Mouse (Mus musculus) midbrain, embryonic 15.5 days (tissue): Measurements from ENCODE around the gene Exoc3. TPM values are rescaled to one million over a fixed set of nuclear protein-coding genes. Genes with fewer than 3 reads are reported as not detected.
A peak's percentile ranks its signal among the peaks of the same experiment; 100 is the strongest.

Experiments
- ATAC-seq: fragments of 200-750 bp; cut with Nextera tagmentation; replicated peaks from 2 replicates; pipeline ENCODE4 v1.8.0; 2017; ENCODE audit warnings: moderate TSS enrichment
- H3K27ac ChIP-seq: fragments of 300-500 bp; sonication (generic); 2 replicates; pipeline ENCODE4 v1.5.1; 2015; ENCODE audit warnings: mild to moderate bottlenecking, inconsistent platforms
- H3K27me3 ChIP-seq: fragments of 300-500 bp; sonication (generic); replicated peaks from 2 replicates; pipeline ENCODE4 v1.6.1; 2015; ENCODE audit warnings: inconsistent platforms
- H3K36me3 ChIP-seq: fragments of 300-500 bp; sonication (generic); replicated peaks from 2 replicates; pipeline ENCODE4 v1.6.1; 2015; ENCODE audit warnings: inconsistent platforms
- H3K4me1 ChIP-seq: fragments of 300-500 bp; sonication (generic); 2 replicates; pipeline ENCODE4 v1.6.1; 2015; ENCODE audit warnings: inconsistent platforms
- H3K4me2 ChIP-seq: fragments of 300-500 bp; sonication (generic); 2 replicates; pipeline ENCODE4 v1.6.1; 2015; ENCODE audit warnings: inconsistent platforms, mild to moderate bottlenecking, moderate library complexity
- H3K4me3 ChIP-seq: fragments of 300-500 bp; sonication (generic); 2 replicates; pipeline ENCODE4 v1.5.1; 2015; ENCODE audit warnings: mild to moderate bottlenecking, inconsistent platforms
- H3K9ac ChIP-seq: fragments of 300-500 bp; sonication (generic); 2 replicates; pipeline ENCODE4 v1.6.1; 2015; ENCODE audit warnings: mild to moderate bottlenecking, inconsistent platforms
- H3K9me3 ChIP-seq: fragments of 300-500 bp; sonication (generic); 2 replicates; pipeline ENCODE4 v1.6.1; 2016; ENCODE audit warnings: inconsistent platforms
- WGBS: fragments of 180-500 bp; shearing (Covaris S2); methylation state at CpG from one replicate; pipeline ENCODE4 v1.1.7; 2015; ENCODE audit warnings: mixed read lengths; 5-methylcytosine and 5-hydroxymethylcytosine counted together
- polyA plus RNA-seq: library from polyadenylated mRNA; unstranded; fragments of >200 nt; fragmentation: Nextera tagmentation; extraction: Ambion mirVana; gene quantifications from 2 replicates; pipeline ENCODE4 v1.2.1, GENCODE M21; 2015

Gene Exoc3
- polyA plus RNA-seq: 128 and 145 TPM in 2 replicates

DNA sequence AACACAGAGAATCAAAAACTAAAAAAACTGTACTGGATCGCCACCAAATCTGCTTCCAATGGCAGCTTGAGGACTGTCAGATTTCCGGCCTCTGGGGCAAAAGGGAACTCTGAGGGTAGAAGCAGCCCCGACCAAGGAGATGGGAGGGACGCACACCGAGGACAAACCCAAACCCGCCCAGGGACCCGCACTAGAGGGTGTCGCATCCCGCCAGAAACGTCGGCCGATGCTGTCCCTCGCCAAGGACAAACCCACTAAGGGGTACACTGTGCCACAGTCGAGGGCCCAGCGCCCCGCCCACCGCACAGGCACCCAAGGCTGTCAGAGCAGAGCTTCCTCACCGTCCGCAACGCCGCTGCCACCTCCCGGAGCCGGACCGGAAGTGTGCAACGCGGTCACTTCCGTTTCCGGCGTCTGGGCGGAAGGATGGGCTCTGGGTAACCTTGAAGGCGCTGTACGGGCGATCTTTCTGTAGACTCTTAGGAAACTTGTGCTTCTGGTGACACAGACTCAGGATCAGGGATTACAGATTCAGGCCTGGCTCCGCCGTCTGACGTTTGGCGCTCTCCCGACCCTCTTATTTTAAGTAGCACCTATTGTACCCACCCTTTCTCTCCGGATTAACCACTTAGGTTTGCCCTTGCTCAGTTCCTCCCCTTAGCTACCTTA is at the start of gene Exoc3:
Exoc3 (minus strand) TSS at position 416 of the 669 bp plus-strand sequence.
- Histone ChIP-seq H3K4me2 (peak within 1 kb of the TSS; percentile 81), H3K4me3 (peak within 1 kb of the TSS; percentile 93), H3K9ac (peak within 1 kb of the TSS; percentile 98), H3K27ac (peak within 1 kb of the TSS; percentile 88), H3K4me1 (peaks cover 36% of the 10 kb centered on the region), H3K36me3 (peaks cover 9% of the 10 kb centered on the region; the same call in 1 of the 2 replicates), H3K27me3 (no peaks in the 10 kb centered on the region), H3K9me3 (no peaks in the 10 kb centered on the region)
- under 1% methylated on average over 39 of the region's 39 CpGs for WGBS
- ATAC-seq: peak; percentile 99

DNA sequence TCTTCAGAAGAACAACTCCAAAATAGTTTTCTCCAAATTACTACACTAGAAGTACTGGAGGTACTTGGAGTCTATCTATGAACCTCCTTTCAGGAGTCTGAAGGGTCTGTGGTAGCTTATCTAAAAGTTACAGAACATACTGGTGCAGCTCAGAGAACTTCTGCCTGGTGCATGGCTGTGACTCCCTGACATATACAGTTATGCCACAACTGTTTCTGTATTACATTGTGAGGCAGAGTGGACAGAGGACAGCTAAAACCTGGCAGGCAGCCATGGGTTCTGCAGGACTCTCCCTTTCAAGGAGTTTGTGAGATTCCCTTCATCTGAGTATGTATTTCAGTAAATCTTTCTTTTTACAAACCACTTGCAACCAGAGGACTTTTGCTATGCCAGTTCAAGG is 38.0 kb upstream of the Exoc3 start:
- ATAC-seq: no peak
- H3K27me3 ChIP-seq: no peaks in the 10 kb centered on the region

DNA sequence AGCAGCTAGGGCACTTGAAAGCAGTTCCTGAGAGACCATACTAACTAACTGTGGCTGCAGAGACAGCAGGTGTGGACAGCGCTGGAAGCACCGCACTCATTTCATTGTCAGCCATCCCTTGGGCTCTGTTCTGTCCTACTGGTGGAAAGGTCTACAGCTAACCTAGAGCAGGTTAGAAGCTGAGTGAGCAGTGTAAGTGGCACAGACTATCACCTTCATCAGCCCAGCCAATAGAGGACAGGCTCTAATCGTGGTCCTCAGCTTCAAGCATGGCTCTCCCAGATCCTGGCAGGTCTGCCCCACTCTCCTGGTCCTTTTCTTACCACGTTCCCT is 37.3 kb upstream of the Exoc3 start:
- WGBS: 47% methylated on average over 4 of the region's 4 CpGs
- ATAC-seq: peak; percentile 84
- Histone ChIP-seq H3K9ac (no peak overlapping the region), H3K4me3 (no peak overlapping the region), H3K4me2 (peak overlapping the region; percentile 40), H3K9me3 (no peaks in the 10 kb centered on the region), H3K27ac (no peak overlapping the region), H3K4me1 (peaks cover 9% of the 10 kb centered on the region), H3K36me3 (no peaks in the 10 kb centered on the region), H3K27me3 (no peaks in the 10 kb centered on the region)

More for the DNA sequence above, 38.0 kb upstream of the Exoc3 start:
- Histone ChIP-seq H3K9ac (no peak overlapping the region), H3K9me3 (no peaks in the 10 kb centered on the region), H3K4me3 (no peak overlapping the region), H3K4me2 (no peak overlapping the region), H3K4me1 (peaks cover 9% of the 10 kb centered on the region), H3K36me3 (no peaks in the 10 kb centered on the region), H3K27ac (no peak overlapping the region)

DNA sequence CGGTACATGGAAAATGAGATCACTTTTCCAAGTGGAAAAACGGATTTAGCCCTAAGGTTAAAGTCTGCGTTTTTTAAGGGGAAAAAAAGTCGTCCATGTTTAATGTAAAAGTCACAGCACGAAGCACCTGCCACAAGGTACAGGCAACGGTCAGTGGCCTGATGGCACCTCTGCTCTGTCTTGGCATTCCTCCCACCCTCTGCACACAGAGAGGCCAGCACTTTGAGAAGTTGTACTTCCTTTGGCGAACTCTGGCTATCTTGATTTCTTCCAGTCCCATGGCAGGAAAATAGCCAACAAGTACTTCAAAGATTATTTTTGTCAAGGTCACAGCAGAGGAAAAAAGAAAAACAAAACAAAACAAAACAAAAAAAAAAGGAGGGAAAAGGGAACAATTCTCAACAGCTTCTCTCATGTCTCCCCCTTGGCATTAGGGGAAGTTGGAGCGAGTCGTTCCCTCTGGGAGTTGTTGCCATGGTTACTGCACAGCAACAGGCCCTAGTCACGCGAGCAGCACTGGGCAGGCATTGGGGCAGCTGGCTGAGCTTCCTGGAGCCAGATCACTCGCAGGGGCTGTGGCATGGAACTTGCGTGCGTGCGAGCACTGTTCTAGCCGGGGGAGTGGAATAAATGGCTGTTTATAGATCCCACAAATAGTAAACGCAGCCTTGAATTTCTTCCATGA is 36.8 kb upstream of the Exoc3 start:
- peak; percentile 98 for ATAC-seq
- peak overlapping the region; percentile 40 for H3K4me2 ChIP-seq
- peaks cover 9% of the 10 kb centered on the region for H3K4me1 ChIP-seq
- H3K27me3 ChIP-seq: no peaks in the 10 kb centered on the region
- 21% methylated on average over 17 of the region's 17 CpGs for WGBS
- no peak overlapping the region for H3K4me3 ChIP-seq
- no peaks in the 10 kb centered on the region for H3K9me3 ChIP-seq
- no peak overlapping the region for H3K9ac ChIP-seq
- H3K27ac ChIP-seq: no peak overlapping the region
- H3K36me3 ChIP-seq: no peaks in the 10 kb centered on the region

DNA sequence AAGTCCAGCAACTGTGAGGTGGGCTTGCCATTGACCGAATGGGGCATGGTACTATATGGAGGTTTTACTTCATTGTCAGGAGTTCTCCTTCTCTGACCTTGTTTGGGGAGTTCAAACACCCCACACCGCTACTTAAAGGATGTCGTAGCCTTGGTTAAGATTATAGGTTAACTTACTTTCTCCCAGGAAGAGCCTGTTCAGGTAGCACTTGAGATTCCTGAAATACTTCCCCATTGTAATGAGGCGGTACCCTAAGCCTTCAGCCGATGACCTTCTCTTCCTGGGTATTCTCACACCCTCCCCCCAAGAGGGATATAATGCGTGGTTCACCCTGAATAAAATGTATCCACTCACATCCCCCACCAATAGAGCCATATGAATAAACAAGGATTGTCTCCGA is 29.0 kb upstream of the Exoc3 start:
- no peaks in the 10 kb centered on the region for H3K36me3 ChIP-seq
- 80% methylated on average over 7 of the region's 7 CpGs for WGBS
- H3K9me3 ChIP-seq: no peaks in the 10 kb centered on the region
- H3K27me3 ChIP-seq: no peaks in the 10 kb centered on the region
- no peak overlapping the region for H3K27ac ChIP-seq
- no peak for ATAC-seq
- no peak overlapping the region for H3K4me2 ChIP-seq
- no peak overlapping the region for H3K9ac ChIP-seq
- H3K4me1 ChIP-seq: no peaks in the 10 kb centered on the region
- no peak overlapping the region for H3K4me3 ChIP-seq

DNA sequence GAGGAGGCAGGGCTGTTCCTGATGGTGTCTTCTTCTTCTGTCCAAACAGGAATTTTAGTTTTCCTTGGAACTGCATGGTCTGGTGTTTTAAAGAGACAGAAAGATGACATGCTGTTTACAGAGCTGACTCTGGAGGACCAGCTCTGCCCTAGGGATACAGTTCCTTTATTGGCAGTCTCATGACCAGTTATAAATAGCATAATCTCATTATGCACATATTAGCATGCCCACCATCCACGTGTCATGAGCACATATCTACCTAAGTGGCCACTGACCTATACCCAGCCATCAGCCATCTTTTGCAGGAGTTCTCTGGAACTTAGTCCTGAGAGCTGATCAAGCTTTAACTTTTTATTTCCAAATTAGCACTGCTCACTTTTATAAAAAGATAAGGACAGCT is 12.1 kb upstream of the Exoc3 start:
- no peak overlapping the region for H3K4me2 ChIP-seq
- no peaks in the 10 kb centered on the region for H3K36me3 ChIP-seq
- no peak overlapping the region for H3K9ac ChIP-seq
- H3K27me3 ChIP-seq: no peaks in the 10 kb centered on the region
- 38% methylated on average over 1 of the region's 1 CpGs for WGBS
- no peak overlapping the region for H3K27ac ChIP-seq
- no peaks in the 10 kb centered on the region for H3K4me1 ChIP-seq
- no peak overlapping the region for H3K4me3 ChIP-seq
- ATAC-seq: no peak
- H3K9me3 ChIP-seq: no peaks in the 10 kb centered on the region

DNA sequence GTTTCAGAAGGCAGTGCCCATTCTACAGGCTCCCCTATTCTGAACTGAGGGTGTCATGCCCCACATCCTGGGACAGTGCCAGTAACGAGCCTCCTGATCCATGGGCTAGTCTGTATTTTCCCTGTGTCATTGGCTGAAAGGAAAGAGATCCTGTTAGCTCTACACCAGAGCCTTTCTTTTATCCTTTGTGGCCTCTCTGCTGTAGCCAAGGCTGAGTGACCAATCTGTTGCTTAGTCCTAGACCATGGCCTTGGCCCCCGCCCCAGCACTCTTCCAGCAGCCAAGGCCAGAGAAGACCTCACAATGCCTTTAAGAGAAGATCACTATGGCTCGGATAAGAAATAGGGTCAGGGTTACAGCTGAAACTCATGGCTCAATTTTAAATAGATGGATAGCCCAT is 9.9 kb upstream of the Exoc3 start:
- WGBS: 78% methylated on average over 3 of the region's 3 CpGs
- Histone ChIP-seq H3K4me2 (no peak overlapping the region), H3K9ac (no peak overlapping the region)

DNA sequence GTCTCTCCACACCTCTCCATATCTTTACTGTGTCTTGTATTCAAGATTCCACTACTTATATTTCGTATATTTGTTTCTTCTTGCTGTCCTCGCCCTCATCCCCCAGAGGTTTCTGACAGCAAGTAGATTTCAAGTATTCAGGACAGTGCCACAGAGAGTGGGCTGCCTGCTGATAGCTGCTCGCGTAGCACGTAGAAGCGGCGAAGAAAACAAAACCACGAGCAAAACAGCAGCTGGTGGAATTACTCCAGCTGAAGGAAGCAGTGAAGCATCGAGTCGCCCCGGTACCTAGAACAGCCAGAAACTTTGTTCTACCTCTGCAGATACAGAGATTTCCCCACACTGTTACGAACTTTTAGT is 434 bp upstream of the Exoc3 start:
- ATAC-seq: peak; percentile 66
- H3K4me1 ChIP-seq: peaks cover 36% of the 10 kb centered on the region

More for the DNA sequence above, 9.9 kb upstream of the Exoc3 start:
- no peak for ATAC-seq
- no peaks in the 10 kb centered on the region for H3K4me1 ChIP-seq
- no peaks in the 10 kb centered on the region for H3K36me3 ChIP-seq
- H3K4me3 ChIP-seq: no peak overlapping the region
- no peaks in the 10 kb centered on the region for H3K9me3 ChIP-seq
- H3K27ac ChIP-seq: no peak overlapping the region
- no peaks in the 10 kb centered on the region for H3K27me3 ChIP-seq

DNA sequence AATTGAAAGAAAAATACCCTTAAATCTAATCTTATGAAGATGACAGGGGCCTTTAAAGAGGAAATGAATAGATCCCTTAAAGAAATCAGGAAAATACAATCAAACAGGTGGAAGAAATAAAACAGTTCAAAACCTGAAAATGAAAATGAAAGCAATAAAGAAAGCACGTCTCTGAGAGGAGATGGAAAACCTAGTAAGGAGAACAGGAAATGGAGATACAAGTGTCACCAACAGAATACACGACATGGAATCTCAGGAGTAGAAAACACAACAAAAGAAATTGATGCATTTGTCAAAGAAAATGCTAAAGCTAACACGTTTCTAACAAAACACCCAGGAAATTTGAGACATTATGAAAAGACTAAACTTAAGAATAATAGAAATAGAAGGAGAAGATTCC is 12.1 kb downstream of the Exoc3 start:
- Histone ChIP-seq H3K9me3 (no peaks in the 10 kb centered on the region), H3K9ac (no peak overlapping the region), H3K4me2 (no peak overlapping the region), H3K27me3 (no peaks in the 10 kb centered on the region), H3K27ac (no peak overlapping the region), H3K4me3 (no peak overlapping the region), H3K4me1 (no peaks in the 10 kb centered on the region), H3K36me3 (peaks cover 39% of the 10 kb centered on the region)
- ATAC-seq: no peak
- 92% methylated on average over 3 of the region's 3 CpGs for WGBS

More for the DNA sequence above, 434 bp upstream of the Exoc3 start:
- peak overlapping the region; percentile 81 for H3K4me2 ChIP-seq
- no peaks in the 10 kb centered on the region for H3K9me3 ChIP-seq
- peaks cover 3% of the 10 kb centered on the region; the same call in 1 of the 2 replicates for H3K36me3 ChIP-seq
- H3K4me3 ChIP-seq: peak overlapping the region; percentile 93
- 13% methylated on average over 12 of the region's 12 CpGs for WGBS
- H3K27me3 ChIP-seq: no peaks in the 10 kb centered on the region
- H3K27ac ChIP-seq: peak overlapping the region; percentile 88
- H3K9ac ChIP-seq: peak overlapping the region; percentile 98

DNA sequence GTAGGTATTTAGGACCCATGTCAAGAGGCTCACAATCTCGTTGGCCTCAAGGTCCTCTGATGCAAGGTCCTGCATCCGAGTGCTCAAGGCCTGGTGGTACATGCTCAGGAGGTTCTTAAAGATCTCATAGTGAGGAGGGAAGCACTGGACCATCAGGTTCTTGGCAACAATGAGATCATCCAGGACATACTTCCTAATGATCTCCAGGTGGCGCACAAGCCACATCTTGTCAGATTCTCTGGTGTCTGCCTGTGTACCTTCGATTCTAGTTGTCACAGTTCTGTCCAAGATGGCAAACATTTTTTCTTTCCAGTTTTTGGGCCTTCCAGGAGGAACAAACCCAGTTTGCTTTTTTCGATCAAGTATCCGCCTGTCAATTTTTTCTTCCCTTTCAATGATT is 15.9 kb downstream of the Exoc3 start:
- WGBS: 86% methylated on average over 6 of the region's 6 CpGs
- ATAC-seq: no peak
- no peaks in the 10 kb centered on the region for H3K27me3 ChIP-seq
- H3K4me1 ChIP-seq: no peaks in the 10 kb centered on the region
- no peak overlapping the region for H3K27ac ChIP-seq
- H3K9me3 ChIP-seq: no peaks in the 10 kb centered on the region
- no peak overlapping the region for H3K4me3 ChIP-seq
- H3K4me2 ChIP-seq: no peak overlapping the region
- peaks cover 46% of the 10 kb centered on the region for H3K36me3 ChIP-seq
- no peak overlapping the region for H3K9ac ChIP-seq

DNA sequence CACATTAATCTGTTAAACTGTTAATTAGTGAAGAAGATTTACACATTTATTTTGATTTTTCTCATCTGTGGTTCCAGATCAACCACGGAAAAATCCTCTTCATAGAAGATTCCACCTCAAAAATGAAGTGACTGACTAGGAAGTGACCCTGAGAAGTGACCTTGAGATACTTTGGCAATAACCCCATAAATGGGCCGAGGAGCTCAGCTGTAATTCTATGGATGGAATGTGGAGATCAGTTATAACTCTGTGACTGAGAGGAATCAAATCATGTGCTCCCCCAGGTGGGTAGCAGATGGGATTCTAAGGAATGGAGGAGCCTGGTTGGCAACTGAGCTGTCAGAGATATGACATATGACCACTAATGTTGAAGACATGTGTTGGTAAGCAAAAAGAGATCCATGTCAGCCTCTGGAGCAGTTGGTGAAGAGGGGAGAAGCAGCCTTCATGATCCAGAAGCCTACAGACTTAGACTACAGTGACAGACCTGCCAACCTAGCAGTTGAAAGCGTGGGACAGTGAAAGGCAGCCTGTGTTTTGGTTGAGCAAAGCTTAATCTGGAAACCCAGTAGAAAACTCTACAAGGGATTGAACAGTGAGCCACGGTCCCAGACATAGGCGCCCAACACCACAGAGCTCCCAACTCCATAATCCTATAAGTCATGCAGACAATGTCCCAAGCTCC is 25.4 kb downstream of the Exoc3 start:
- Histone ChIP-seq H3K9me3 (no peaks in the 10 kb centered on the region), H3K9ac (no peak overlapping the region), H3K4me1 (no peaks in the 10 kb centered on the region), H3K4me3 (no peak overlapping the region), H3K4me2 (no peak overlapping the region), H3K36me3 (peaks cover 36% of the 10 kb centered on the region), H3K27me3 (no peaks in the 10 kb centered on the region), H3K27ac (no peak overlapping the region)
- no peak for ATAC-seq
- 94% methylated on average over 5 of the region's 5 CpGs for WGBS

DNA sequence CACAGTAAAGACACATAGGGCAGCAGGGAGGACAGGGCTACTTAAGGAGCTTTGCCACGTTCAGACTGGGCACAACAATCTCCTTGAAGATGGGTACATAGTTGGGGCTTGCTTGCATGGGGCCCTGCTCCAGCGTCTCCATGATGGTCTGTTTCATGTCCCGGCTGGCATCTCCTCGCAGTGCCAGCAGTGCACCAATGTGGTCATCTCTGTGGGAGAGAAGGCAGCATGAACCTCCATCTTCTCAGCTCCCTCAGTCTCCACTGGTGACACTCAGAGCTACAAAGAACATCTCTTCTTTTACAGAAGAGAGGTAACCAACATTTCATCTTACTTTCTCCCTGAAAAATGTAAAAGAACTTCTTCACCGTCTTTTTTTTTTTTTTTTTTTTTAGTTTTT is 36.5 kb downstream of the Exoc3 start:
- ATAC-seq: no peak
- H3K27ac ChIP-seq: no peak overlapping the region
- H3K36me3 ChIP-seq: peaks cover 46% of the 10 kb centered on the region
- H3K9ac ChIP-seq: no peak overlapping the region
- H3K4me3 ChIP-seq: no peak overlapping the region
- H3K27me3 ChIP-seq: no peaks in the 10 kb centered on the region
- peaks cover 3% of the 10 kb centered on the region; the same call in 1 of the 2 replicates for H3K4me1 ChIP-seq
- no peaks in the 10 kb centered on the region for H3K9me3 ChIP-seq
- no peak overlapping the region for H3K4me2 ChIP-seq
- WGBS: 94% methylated on average over 5 of the region's 5 CpGs
